Mouse (Mus musculus) mesoderm, embryonic 11.5 days (tissue): ENCODE data around the gene Bloc1s4.

ENCODE experiments used
- DNase-seq: peaks from one replicate; pipeline ENCODE4 v3.0.0-alpha.2; 2012; ENCODE audit warnings: low read depth, low spot score

The Bloc1s4 gene

GRCm38 (mm10) chr5:36748536-36749061 is at the start of gene Bloc1s4:
Bloc1s4 (minus strand) TSS chr5:36748650.
- peak; percentile 93 for DNase-seq

DNA sequence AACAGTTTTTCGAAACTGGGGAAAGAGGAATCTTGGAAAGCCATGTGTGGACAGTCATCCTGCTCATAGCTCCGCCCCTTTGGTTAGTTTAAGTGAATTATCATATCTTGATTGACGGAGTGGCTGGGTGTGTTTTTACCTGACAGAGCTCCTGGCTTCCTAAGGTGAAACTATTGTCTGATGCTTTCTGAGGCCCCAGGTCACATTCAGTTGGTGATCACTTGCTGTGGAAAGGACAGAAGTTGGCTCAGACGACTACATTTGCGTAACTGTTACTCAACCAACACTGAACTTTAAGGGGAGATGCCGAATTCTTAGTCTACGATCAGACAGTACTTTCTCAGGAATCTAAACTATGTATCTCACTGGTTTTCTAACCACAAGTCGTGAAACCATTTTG is 48.8 kb upstream of the Bloc1s4 start:
- DNase-seq: no peak

GRCm38 (mm10) chr5:36796296-36797014 is 48.0 kb upstream of the Bloc1s4 start, which contains the start of gene Mrfap1:
Mrfap1 (minus strand) TSS chr5:36796772.
- DNase-seq: peak; percentile 96

GRCm38 (mm10) chr5:36795647-36796295 is 47.3 kb upstream of the Bloc1s4 start:
- DNase-seq: peak; percentile 73

- DNase-seq: no peak
Observed at GRCm38 (mm10) chr5:36791861-36792260, 43.4 kb upstream of the Bloc1s4 start.

DNA sequence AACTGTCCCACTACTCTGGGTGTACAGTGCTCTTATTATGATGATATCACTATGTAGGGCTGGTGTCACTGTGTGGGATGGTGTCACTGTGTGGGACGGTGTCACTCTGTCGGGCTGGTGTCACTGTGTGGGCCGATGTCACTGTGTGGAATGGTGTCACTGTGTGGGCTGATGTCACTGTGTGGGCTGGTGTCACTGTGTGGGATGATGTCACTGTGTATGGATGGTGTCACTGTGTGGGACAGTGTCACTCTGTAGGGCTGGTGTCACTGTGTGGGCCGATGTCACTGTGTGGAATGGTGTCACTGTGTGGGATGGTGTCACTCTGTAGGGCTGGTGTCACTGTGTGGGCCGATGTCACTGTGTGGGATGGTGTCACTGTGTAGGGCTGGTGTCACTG is 37.6 kb upstream of the Bloc1s4 start:
- no peak for DNase-seq

GRCm38 (mm10) chr5:36779512-36779911 is 31.1 kb upstream of the Bloc1s4 start:
- DNase-seq: no peak

DNA sequence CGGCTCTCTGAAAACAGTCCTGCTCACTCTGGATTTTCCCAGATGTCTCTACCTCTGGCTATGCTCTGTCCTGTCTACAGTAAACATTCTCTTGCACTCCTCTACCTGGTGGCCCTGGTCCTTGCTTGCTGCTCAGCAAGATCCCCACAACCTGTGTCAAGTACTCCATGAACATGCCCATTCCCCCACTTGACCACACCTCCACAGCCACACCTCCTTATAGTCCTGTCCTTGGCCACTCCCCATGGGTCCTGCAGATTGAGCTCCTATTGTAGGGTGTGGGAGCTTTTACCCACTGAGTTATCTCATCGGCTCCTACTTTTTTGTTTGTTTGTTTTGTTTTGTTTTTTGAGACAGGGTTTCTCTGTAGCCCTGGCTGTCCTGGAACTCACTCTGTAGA is 30.5 kb upstream of the Bloc1s4 start:
- DNase-seq: no peak

- DNase-seq: no peak
Observed at GRCm38 (mm10) chr5:36777186-36777585, 28.7 kb upstream of the Bloc1s4 start.

DNA sequence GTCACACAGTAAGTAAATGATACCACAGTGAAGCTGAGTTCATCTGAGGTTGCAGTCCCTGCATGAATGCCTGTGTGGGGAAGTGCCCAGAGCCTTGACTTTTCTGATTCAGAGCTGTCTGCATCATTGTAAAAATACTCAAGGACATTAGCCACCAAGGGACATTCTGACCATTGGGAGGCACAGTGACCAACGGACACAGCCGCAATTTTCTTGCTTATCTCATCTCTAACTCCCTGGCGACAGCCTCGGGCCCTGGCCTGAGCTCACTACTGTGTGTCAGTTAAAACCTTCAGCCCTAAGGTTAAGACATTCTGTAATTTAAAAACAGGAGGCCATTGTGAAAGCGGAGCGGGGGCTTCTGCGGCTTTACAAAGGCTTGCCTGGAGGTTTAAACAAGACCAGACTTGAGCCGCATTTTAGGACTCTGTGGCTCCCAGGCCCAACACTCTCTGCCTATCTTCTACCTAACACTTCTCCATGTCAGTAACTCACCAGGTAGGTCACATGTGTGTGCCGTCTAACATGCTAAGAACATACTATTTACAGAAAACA is 27.6 kb upstream of the Bloc1s4 start:
- no peak for DNase-seq

DNA sequence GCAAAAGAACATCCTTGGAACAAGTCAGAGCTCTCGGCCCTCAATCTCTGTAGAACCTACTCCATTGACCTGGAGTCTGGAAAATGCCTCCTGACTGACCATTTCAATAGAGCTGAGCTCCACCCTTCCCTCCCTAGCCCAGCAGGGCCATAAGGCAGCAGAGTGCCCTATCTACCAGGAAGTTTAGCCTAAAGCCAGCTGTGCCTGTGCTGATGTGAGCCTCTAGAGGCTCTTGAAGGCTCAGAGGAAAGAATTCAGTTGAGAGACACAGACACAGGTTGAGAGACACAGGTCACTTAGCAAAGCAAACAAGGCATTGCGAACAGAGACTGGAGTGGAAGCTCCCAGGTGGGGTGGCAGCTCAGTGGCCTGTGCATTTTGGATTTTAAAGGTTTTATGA is 26.9 kb upstream of the Bloc1s4 start:
- no peak for DNase-seq

DNA sequence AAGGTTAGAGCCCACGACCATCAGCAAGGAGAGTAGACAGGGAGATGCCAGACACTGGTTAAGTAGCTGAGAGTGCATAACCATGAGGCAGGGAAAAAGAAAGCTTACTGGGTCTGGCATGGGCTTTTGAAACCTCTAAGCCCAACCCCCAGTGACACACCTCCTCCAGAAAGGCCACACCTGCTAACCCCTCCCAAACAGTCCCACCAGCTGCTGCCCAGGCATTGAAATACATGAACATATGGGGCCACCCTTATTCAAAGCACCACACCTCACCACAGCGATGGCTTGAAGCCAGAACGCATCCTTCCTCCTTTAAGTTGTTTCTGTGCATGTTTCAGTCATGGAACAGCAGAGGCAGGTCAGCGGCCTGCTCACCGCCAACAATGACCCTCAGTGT is 24.1 kb upstream of the Bloc1s4 start:
- no peak for DNase-seq

DNA sequence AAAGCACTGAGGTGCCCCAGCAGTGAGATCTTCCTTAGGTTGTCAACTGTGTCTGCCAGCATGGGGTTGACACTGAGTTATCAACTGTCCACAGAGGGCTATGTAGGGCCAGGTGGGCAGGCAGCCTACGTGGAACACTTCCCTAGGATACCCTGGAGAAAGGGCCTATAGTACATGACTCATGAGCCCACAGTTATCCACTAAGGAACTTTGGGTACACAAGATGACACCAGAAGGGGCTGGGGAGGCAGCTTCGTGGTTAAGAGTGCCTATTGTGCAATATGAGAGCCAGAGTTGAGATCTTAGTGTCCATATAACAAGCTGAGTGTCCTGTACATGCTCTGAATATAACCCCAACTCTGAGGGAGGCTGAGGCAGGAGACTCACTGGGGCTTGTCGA is 21.2 kb upstream of the Bloc1s4 start:
- no peak for DNase-seq

- DNase-seq: peak; percentile 45
Observed at GRCm38 (mm10) chr5:36766958-36767703, 18.7 kb upstream of the Bloc1s4 start.

GRCm38 (mm10) chr5:36759848-36760247 is 11.4 kb upstream of the Bloc1s4 start:
- DNase-seq: no peak

- DNase-seq: no peak
Observed at GRCm38 (mm10) chr5:36757033-36757432, 8.6 kb upstream of the Bloc1s4 start.

GRCm38 (mm10) chr5:36750119-36751078 is 1.9 kb upstream of the Bloc1s4 start:
- no peak for DNase-seq

- DNase-seq: no peak
Observed at GRCm38 (mm10) chr5:36747794-36748535, 485 bp downstream of the Bloc1s4 start.

GRCm38 (mm10) chr5:36747071-36747470 is 1.4 kb downstream of the Bloc1s4 start:
- DNase-seq: no peak
